Mouse (Mus musculus) C2C12 (cell line): ENCODE data around the gene Rbfox2.
"Not testable (repeated sequence)": the region's sequence is repeated elsewhere in the genome, so short reads cannot be mapped to it uniquely, and the experiment has no call there.

Experiments used
- CTCF ChIP-seq: IDR thresholded peaks from one replicate; pipeline ENCODE4 v1.5.1; 2011; ENCODE audit not compliant: control insufficient read depth, insufficient read depth, insufficient read length
- MYOG ChIP-seq: IDR thresholded peaks from one replicate; pipeline ENCODE4 v1.6.1; 2011; ENCODE audit not compliant: control insufficient read depth, insufficient read length; ENCODE audit errors: extremely low read depth

- TF ChIP-seq MYOG, CTCF: not testable (repeated sequence)
Observed at GRCm38 (mm10) chr15:77059416-77059815, 247.4 kb downstream of the Rbfox2 start.
